Mouse (Mus musculus) layer of hippocampus, postnatal 10 days (tissue): ENCODE measurements at regions not wholly inside any gene's neighbourhood (a gene's known extent, or its start where the extent isn't known, plus 50 kb on each side); places are given as distances from the start of the nearest gene placed in this dataset.

ENCODE experiments used
- DNase-seq, 2 experiments: peaks; one replicate each; pipeline ENCODE4 v3.0.0; 2021; ENCODE audit warnings: low spot score in 2 of 2

DNA sequence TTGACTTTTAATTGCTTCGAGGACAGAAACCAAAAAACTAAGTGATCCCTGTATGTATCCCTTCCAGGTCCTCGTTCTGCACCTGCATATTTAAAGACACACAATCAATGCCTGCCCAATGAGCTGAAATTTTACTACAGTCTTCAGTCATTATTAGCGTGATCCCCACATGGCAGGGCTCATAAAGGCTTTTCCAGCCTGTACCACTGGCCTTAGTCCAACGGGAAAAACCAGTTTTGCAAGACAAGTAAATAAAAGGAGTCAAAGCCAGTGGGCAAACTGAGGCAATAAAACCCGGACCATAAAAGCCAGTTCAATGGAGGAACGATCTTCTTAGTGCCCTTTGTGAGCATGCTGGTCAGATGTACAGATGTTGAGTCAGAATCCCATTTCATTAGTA is 145.8 kb upstream of the Plcz1 start:
- DNase-seq = no peak

DNA sequence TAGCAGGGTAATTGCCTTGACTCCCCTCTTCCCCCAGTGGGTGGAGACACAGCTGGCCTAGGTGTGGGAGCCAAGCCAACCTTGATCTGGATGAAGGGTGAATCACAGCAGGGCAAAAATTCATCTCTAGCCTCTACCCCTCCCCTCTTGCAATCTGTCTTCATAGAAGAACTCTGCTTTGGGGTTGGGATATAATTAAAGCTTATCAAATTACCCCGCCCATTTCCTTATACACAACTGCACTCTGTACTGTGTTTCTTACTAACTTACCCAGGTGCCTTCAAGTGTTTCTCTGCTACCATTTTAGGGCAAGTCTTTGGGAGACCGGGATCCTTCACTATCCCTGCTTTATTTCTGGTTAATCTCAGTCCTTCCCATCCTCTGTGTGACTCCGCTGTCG is 138.7 kb upstream of the Plcz1 start:
- no peak for DNase-seq

DNA sequence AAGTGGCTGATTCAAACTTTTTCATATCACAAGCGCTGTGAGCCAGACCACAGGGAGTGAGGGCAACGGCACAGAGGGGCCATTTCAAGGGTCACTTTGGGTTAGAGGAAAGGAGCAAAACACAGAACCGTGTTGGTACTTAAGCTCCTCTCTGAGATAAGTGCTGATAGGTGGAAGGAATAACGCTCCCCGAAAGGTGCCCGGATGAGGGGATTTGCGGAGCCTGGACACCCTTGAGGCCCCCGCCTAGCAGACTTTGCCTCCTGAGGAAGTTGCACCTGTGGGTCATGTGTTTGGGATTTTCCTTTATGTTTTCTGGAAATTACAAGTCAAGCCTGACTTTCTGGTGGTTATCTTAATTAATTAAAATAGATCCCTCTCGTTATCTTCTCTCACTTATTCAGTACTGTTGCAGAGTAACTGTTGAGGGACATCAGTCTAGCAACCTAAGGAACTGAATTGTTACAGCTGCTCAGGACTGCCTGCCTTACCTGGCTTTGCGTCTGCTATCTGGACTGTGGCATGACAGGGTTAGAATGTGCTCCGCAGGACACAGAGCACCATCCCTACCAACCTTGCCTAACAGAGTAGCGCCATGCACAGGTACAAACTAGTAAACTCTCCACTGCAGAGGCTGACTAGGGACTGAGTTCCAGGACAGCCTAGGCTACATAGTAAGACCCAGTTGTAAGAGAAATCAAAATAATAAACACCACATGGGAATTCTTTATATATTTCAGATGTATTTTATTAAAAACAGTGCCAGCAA is 137.4 kb upstream of the Plcz1 start:
- no peak for DNase-seq

DNA sequence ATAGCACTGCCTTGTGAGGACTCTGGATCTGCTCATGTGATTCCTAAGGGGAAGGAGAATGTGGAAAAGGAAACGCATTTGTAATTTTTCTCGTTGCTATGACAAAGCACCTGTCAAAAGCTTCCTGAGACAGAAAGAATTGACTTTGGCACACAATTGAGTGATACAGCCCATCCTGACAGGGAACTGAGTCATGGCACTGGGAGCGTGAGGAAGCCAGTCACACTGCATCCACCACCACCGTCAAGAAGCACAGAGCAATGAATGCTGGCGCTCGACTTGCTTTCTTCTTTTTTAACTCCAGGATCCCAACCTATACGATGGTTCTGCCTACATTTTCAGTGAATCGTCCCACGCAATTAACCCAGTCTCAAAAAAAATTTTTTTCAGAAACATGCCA is 131.5 kb upstream of the Plcz1 start:
- DNase-seq = no peak

DNA sequence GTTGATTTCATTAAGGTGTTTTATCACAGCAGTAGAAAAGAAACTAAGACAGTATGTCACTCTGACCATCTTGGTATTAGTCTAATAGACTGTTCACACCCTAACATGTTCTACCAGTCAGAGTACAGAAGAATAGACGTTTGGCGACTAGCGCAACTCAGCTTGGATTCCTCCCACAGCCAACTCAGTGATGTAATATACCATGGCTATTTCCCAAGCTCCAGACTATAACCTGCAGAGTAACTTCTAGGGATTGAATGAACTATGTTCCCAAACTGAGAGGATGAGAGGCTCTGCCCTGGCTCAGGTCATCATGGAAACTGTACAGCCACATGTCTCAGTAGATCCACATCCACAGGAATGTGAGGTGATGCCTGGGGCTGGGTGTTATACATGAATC is 128.6 kb upstream of the Plcz1 start:
- no peak for DNase-seq

DNA sequence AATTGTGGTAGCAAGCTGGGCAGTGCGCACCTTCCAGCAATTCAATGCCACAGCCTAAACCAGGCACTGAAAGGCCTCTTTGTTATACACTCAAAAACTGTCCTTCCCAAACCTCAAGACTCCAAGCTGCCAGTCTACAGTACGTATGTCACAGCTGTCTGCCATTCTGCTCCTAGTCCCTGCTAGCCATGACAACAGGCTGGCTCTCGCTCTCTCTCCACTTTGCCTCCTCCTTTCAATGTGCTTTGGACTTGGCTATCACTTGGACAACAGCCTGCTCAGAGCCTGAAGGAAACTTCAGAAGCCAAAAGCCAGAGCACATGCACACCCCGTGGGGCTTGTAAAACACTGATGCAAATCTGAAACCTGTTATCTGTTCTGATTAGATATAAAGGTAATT is 125.9 kb upstream of the Plcz1 start:
- DNase-seq = no peak

DNA sequence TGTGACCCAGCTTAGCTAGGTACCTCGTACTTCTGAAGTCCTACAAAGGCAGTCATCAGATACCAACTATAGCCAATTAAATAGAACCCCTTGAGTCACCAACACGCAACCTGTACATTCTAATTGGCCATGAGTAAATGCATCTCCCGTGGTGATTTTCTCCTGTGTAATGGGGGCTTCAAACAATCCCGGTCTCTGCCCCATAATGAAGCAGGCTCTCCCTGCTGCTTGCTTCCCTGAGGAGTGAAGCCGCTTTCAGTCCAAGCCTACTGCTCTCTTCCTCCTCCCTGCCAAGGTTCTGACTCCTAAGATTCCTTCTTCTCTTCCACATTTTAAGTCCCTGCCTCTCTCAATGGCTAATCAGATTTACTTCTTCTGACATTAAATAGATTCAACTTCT is 121.5 kb upstream of the Plcz1 start:
- no peak for DNase-seq

DNA sequence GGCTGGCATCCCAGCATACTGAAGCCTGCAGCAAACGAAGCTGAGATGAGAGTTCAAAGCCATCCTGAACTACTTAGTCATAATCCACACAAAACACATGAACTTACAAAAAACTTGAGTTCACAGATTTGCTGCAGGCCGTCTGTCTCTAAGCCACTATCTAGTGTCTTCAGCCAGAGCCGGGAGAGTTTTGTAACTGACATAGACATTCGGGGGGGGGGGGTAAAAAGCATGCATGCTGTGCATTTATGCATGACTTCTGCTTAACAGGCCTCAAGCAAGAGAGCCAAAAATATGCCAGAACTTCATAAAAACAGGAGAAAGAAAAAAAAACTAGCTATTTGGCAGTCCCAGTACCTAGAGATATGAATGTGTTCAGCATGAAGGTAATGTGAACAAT is 120.2 kb upstream of the Plcz1 start:
- DNase-seq = no peak

DNA sequence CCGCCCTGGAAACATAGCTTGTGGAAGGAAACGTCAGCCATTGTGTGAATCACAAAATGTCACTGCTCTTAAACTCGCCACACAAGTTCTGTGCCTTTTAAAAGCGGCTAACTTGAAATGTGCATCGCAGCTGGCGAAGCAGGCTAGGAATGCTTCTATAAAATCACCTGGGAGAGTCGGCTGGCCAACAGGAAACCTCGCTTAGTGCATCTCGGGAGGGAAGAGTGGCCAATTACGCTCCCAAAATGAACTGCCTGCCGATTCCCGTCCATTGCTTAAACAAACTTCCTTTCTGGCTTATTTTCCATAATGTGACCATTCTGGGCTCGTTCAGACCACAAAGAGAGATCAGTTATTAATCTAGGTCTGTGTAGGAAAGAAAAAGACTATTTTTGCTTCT is 119.7 kb upstream of the Plcz1 start:
- DNase-seq = no peak

DNA sequence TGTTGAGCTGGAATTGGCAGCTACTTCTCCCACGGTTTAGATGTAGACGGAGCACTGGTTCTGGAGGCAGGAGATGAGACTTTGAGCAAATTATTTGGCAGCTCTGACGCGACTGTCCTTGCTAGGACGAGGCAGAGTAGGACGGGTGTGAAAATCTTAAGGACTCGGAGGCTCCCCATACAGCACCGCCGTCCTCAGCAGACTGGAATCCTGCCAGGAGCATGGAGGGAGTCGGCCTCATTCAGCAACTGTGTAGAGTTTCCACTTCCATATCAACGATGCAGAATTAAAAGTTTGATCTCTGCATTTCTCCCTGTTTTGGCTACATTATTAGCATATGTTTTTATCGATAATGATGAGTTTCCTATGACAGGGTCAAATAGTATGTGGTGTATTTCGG is 117.7 kb upstream of the Plcz1 start:
- no peak for DNase-seq

DNA sequence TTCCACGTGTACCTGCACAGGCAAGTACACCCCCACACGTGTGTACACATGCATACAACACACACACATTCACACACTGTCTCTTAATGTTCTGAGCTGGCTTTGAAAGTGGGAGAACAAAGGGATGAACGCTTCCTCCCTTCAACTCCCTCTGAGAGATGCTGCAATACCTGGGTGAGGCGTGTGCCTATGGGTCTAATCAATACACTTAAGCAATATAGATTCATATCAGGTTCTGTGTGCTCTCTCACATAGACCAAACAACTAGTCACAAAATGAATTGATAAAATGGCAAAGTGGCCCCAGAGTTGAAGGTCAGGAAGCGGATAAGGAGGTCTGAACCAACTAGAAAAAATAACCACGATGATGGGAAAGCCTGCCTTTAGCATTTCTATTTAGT is 116.1 kb upstream of the Plcz1 start:
- no peak for DNase-seq

DNA sequence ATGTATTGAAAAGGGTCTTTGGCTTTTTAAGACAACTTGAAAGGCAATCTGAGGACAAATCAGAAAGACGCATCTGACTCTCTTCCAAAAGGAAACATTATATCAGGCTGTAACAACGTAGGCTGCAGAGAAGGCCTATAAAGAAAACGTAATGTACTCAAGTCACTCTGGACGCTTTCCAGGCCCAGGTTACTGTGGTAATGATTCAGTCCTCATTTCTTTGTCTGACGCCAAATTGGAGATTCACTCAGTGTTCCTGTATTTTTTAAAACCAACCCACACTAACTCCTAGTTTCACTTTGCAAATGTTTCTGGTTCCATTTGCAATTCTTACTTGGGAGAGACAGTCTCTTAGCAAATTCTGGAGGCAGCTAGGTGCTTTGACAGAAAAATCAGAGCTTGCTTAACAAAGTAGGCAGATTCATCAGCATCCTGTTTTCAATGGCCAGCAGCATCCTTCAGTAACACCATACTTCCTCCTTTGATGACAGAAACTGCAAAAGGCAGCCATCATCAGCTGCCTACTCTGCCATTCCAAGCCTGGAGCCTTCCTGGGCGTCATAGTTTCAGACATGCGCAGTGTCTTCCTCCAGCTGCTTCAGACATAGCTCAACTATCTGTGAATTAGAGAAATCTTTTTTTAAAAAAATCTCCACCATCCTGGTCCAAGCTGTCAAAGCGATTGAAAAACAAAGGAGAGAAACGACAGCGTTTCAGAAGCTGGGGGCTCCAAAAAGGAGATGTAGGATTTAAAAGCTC is 111.3 kb upstream of the Plcz1 start:
- peak; percentile 18 to 30 for DNase-seq

DNA sequence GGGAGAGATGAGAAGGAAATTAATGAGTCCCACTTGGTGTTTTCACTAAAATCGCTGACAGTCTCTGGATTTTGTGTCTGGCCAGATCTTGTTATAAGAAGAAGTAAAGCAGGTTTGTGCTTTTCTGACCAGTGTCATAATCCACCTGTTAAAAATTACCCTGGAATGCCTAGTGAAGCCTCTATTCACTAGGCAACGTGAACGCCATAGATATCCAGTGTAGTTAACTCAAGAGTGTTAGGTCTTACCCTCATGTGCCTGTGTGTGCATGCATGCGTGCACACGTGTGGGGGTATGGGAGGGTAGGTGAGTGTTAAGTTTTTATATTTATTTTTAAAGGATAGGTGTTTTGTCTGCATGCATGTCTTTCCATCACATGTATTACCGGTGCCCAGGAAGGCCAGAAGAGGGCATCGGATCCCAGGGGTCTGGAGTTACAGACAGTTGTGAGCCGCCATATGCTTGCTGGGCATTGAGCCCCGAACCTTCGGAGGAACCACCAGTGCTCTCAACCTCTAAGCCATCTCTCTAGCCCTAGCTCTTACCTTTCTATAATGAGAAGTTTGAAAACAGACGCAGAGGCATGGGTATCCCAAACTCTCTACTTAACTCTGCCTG is 107.5 kb upstream of the Plcz1 start:
- DNase-seq = no peak

DNA sequence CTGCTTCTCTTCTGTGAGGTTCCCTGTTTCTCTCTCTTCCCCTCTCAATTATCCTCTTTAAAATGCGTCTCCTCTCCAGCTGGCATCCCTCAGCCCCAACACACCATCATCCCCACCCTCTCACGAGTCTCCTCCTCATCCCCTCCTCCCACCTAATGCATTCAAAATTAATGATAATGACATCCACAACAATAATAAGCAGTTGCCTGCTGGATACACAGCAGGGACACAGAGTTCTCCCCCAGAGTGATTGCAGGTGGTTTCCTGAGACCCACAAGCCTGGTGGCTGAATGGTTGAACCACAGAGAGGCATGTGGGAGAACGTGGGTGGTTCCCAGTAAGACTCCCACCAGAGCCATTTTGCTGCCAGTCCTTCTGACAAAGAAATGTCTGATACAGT is 106.9 kb upstream of the Plcz1 start:
- DNase-seq = no peak

DNA sequence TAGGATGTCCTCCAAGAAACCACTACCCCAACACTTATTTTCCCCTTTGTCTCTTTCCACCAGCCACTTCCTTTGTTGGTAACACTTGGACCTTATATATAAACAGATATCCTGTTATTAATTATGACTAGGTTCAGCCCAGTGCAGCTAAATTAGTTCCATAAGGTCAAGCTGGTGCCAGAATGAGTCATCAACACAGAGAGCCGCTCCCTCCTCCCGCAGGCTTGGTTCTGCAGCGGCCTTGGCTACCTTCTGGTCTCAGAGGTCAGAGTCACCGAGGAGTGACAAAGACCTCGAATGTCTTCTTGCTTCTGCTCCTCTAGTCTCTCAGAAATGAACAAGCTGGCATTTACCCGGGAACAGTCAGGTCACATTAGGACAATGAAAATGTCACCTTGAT is 106.5 kb upstream of the Plcz1 start:
- DNase-seq = no peak

DNA sequence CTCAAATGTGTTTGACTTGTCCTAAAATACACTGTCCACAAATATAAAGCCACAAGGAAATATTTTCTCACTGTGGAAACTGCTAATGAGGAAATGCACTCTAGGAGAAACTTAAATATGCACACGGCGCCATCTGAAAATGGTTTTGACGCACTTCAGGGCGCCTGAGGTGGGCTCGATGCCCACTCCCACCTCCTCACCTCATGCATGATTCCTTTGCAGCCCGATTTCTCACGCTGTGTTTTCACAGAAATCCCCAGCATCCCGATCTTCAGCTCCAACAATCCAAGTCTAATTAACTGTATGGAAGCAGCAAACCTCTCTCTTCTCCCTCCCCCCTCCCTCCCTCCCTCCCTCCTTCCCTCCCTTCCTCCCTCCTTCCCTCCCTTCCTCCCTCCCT is 92.5 kb upstream of the Plcz1 start:
- no peak for DNase-seq

DNA sequence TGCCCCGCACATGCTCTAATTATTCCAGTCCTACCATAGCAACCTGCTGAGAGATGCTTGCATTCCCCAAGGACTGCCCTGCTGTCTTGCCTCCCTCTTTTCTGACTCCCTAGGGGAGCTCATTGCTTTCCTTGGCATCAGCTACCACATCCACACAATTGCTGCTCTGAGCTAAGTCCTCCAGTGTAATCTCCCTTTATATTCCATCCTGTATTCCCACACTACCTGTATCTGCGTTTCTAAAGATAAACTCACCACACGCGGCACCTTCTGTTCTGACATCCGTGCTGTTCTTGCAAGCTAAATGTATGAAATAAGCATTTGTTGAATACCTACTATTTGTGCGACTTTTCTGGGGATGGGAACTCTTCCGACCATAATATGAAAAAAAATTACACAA is 85.4 kb upstream of the Plcz1 start:
- DNase-seq = no peak

DNA sequence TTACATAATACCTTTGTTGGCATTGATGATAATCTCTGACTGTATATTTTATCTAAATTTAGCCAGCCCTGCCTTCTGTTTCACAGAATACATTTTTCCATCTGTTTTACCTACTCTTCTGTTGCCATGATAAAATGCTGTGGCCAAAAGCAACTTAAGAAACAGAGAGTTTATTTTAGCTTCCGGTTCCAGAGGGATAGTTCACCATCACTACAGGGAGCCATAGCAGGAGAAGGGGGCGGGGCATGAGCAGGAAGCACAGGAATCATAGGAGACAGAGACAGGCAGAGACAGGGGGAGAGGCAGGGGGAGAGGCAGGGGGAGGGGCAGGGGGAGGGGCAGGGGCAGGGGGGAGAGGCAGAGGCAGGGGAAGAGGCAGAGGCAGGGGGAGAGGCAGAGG is 72.8 kb upstream of the Plcz1 start:
- DNase-seq = no peak

DNA sequence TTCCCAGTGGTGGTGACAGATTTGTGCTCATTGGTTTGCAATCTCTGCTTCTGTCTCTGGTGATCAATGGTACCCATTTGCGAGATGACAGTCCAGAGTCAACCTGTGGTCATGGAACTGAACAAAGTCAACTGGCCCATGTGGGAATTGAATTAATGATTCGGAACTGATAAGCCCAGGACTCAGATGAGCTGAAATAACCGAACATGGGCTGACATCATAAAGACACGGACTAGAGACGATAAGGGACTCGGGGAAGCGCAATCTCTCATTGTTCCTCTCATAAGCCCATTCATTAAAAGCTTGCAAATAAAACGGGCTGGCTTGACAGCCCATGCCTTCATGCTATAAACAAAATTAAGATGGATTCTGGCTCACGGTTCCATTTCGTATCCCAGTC is 70.8 kb upstream of the Plcz1 start:
- no peak for DNase-seq

DNA sequence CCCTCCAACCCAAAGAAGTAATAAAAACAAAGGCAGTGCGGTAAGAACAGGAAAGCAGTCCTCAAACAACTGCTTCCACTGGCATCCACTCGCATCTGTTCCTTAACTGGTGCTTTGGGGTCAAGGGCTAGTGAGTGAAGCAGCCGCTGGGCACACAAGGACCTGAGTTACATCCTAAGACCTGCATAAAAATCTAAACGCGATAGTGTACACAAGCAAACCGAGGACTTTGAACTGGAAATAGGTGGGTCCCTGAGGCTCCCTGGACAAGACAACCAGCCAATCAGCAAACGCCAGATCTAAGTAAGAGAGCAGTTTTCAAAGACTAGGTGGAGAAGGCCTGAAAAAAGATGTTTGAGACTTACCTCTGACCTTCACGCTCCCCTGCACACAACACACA is 66.8 kb upstream of the Plcz1 start:
- DNase-seq = no peak

DNA sequence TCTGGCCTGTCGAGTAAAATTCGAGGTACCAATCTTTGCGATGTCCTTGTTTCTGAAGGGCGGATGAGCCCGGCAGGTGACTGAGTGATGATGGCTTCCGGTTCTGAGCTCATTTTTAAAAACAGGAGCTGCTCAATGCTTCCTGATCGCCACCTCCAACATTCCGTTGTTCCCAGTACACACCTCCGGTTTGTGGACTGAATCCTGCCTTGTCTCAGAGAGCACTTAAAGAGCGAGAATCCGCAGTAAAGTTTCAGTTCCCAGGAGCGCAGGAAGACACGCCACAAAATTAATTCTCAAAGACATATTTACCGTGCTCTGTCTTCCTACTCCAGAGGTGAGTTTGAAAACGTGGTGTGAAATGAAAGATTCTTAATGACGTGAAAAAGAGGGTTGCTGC is 66.4 kb upstream of the Plcz1 start:
- no peak for DNase-seq

DNA sequence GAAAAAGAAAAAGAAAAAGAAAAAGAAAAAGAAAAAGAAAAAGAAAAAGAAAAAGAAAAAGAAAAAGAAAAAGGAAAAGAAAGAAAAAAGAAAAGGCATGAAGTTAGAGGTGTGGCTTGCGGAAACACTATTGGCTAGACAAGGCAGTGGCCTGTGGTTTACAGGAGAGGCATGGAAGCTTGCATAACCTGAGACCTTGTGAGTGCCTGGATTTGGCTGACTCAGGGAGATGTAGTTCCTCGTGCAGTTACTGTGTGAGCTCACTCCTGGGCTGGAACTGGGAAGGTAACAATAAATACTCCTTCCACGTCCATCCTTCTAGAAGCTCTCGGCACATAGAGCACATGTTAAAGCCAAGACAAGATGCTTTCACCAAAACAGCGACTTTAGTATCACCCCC is 64.9 kb upstream of the Plcz1 start:
- DNase-seq = no peak

DNA sequence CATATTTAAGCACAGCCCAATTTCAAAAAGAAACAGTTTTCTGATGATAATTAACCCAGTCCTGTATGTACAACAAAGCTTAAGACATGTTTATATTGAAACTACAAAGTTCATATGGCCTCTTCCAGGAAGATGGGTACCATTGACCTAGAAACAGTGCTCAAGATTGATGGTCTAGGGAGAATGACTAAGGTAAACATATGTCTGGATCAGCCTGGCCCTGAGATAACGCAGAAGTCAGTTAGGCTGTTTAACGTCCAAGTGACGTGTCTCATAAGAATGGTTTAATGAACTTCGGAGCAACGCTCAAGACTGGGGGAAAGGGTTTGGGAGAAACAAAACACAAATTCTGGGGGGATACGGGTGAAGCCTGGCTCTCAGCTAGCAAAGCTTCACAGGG is 60.8 kb upstream of the Plcz1 start:
- DNase-seq = no peak
